Mouse (Mus musculus): Measurements from ENCODE around the gene Mchr1. TPM values are rescaled to one million over a fixed set of nuclear protein-coding genes. Genes with fewer than 3 reads are reported as not detected.

Mchr1 gene
- polyA plus RNA-seq, 1 experiment from 2014 or later, result 0.48 TPM

DNA sequence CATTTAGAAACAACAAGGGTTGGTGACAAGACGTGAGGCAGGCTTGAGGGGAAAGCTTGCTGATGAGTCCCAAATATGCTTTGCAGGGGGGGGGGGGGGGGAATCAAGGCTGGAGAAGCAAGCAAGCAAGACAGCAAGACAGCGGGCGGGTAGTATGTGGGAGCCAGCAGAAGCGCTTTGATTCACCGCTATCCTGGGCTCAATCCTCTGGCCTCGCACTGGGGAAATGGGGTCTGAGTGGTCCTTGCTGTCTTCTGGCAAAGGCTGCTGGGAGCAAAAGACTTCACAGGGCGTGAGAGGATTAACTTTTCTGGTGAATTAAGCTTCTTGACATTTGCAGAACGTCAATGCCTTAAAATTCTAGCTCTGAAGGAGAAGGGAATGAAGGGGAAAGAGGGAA is 763 bp downstream of the Mchr1 start:
- Histone ChIP-seq H3K4me1 (peaks cover 19% of the 10 kb centered on the region), H3K9me3 (no peaks in the 10 kb centered on the region), H3K36me3 (no peaks in the 10 kb centered on the region), H3K27me3 (ENCODE audit: insufficient read depth, poor library complexity, severe bottlenecking) (peaks cover 51% of the 10 kb centered on the region), H3K4me3 (peak overlapping the region; percentile 55), H3K27ac (0 out of 2 replicates have a peak overlapping the region, but pooled peaks have one; percentile 12)
- WGBS, result 3% methylated on average over 8 of the region's 8 CpGs
- DNase-seq (ENCODE audit: low spot score), result no peak

DNA sequence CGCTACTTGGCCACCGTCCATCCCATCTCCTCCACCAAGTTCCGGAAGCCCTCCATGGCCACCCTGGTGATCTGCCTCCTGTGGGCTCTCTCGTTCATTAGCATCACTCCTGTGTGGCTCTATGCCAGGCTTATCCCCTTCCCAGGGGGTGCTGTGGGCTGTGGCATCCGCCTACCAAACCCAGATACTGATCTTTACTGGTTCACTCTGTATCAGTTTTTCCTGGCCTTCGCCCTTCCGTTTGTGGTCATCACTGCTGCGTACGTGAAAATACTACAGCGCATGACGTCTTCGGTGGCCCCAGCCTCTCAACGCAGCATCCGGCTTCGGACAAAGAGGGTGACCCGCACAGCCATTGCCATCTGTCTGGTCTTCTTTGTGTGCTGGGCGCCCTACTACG is 2.2 kb downstream of the Mchr1 start:
- Histone ChIP-seq H3K36me3 (no peaks in the 10 kb centered on the region), H3K27me3 (ENCODE audit: insufficient read depth, poor library complexity, severe bottlenecking) (peaks cover 53% of the 10 kb centered on the region), H3K4me1 (peaks cover 16% of the 10 kb centered on the region), H3K9me3 (no peaks in the 10 kb centered on the region), H3K27ac (no peak overlapping the region), H3K4me3 (no peak overlapping the region)
- no peak for DNase-seq (ENCODE audit: low spot score)
- WGBS, result 90% methylated on average over 18 of the region's 18 CpGs

GRCm38 (mm10) chr15:81239261-81239660 is 4.0 kb downstream of the Mchr1 start:
- Histone ChIP-seq H3K4me3 (no peak overlapping the region), H3K27ac (no peak overlapping the region), H3K36me3 (no peaks in the 10 kb centered on the region), H3K9me3 (0 out of 2 replicates have a peak, but pooled peaks cover 1% of the 10 kb centered on the region), H3K27me3 (ENCODE audit: insufficient read depth, poor library complexity, severe bottlenecking) (peaks cover 43% of the 10 kb centered on the region), H3K4me1 (peaks cover 16% of the 10 kb centered on the region)
- DNase-seq (ENCODE audit: low spot score), result no peak
- WGBS, result 15% methylated on average over 7 of the region's 7 CpGs

- Histone ChIP-seq H3K4me3 (no peak overlapping the region), H3K9me3 (0 out of 2 replicates have a peak, but pooled peaks cover 4% of the 10 kb centered on the region), H3K27ac (no peak overlapping the region), H3K4me1 (peaks cover 16% of the 10 kb centered on the region), H3K27me3 (ENCODE audit: insufficient read depth, poor library complexity, severe bottlenecking) (peaks cover 38% of the 10 kb centered on the region), H3K36me3 (0 out of 2 replicates have a peak, but pooled peaks cover 2% of the 10 kb centered on the region)
- WGBS, result 77% methylated on average over 13 of the region's 13 CpGs
- DNase-seq (ENCODE audit: low spot score), result no peak
Observed at GRCm38 (mm10) chr15:81239794-81240343, 4.6 kb downstream of the Mchr1 start.

- H3K27me3 ChIP-seq (ENCODE audit: insufficient read depth, poor library complexity, severe bottlenecking), result no peaks in the 10 kb centered on the region
- 84% methylated on average over 3 of the region's 3 CpGs for WGBS
- DNase-seq (ENCODE audit: low spot score), result no peak
Observed at GRCm38 (mm10) chr15:81246890-81247289, 11.6 kb downstream of the Mchr1 start.

GRCm38 (mm10) chr15:81247583-81248340 is 12.5 kb downstream of the Mchr1 start:
- peaks cover 3% of the 10 kb centered on the region for H3K4me1 ChIP-seq
- H3K27ac ChIP-seq, result no peak overlapping the region
- no peak overlapping the region for H3K4me3 ChIP-seq
- H3K36me3 ChIP-seq, result 0 out of 2 replicates have a peak, but pooled peaks cover 2% of the 10 kb centered on the region
- 50% methylated on average over 13 of the region's 13 CpGs for WGBS
- no peak for DNase-seq (ENCODE audit: low spot score)
- H3K27me3 ChIP-seq (ENCODE audit: insufficient read depth, poor library complexity, severe bottlenecking), result no peaks in the 10 kb centered on the region
- peaks cover 4% of the 10 kb centered on the region; the same call in 1 of the 2 replicates for H3K9me3 ChIP-seq

More at GRCm38 (mm10) chr15:81246890-81247289, 11.6 kb downstream of the Mchr1 start:
- Histone ChIP-seq H3K4me3 (no peak overlapping the region), H3K36me3 (0 out of 2 replicates have a peak, but pooled peaks cover 2% of the 10 kb centered on the region), H3K4me1 (peaks cover 3% of the 10 kb centered on the region), H3K27ac (no peak overlapping the region), H3K9me3 (peaks cover 4% of the 10 kb centered on the region; the same call in 1 of the 2 replicates)

DNA sequence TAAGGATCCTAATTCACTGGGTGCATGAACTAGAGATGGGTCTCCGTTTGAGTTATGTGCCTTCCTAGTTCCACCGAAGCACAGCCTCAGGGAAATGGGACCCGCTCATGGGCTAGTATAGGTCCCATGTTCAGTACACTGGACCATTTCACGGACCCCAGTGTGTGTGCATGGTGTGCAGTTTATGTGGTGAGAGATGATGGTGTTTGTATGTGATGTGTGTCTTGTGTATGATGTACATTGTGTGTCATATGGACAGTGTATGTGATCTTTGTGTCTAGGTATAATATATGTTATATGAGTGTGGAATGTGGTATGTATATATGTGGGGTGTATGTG is 13.0 kb downstream of the Mchr1 start:
- H3K4me3 ChIP-seq, result no peak overlapping the region
- no peaks in the 10 kb centered on the region for H3K27me3 ChIP-seq (ENCODE audit: insufficient read depth, poor library complexity, severe bottlenecking)
- H3K36me3 ChIP-seq, result 0 out of 2 replicates have a peak, but pooled peaks cover 2% of the 10 kb centered on the region
- WGBS, result 86% methylated on average over 4 of the region's 4 CpGs
- no peak overlapping the region for H3K27ac ChIP-seq
- DNase-seq (ENCODE audit: low spot score), result no peak
- H3K9me3 ChIP-seq, result peaks cover 4% of the 10 kb centered on the region; the same call in 1 of the 2 replicates
- peaks cover 3% of the 10 kb centered on the region for H3K4me1 ChIP-seq

- DNase-seq (ENCODE audit: low spot score), result no peak
- Histone ChIP-seq H3K36me3 (0 out of 2 replicates have a peak, but pooled peaks cover 2% of the 10 kb centered on the region), H3K9me3 (peaks cover 4% of the 10 kb centered on the region; the same call in 1 of the 2 replicates), H3K27ac (no peak overlapping the region), H3K4me3 (no peak overlapping the region), H3K4me1 (peaks cover 3% of the 10 kb centered on the region), H3K27me3 (ENCODE audit: insufficient read depth, poor library complexity, severe bottlenecking) (no peaks in the 10 kb centered on the region)
- 84% methylated on average over 4 of the region's 4 CpGs for whole genome bisulfite sequencing
Observed at GRCm38 (mm10) chr15:81248951-81249579, 13.8 kb downstream of the Mchr1 start.

DNA sequence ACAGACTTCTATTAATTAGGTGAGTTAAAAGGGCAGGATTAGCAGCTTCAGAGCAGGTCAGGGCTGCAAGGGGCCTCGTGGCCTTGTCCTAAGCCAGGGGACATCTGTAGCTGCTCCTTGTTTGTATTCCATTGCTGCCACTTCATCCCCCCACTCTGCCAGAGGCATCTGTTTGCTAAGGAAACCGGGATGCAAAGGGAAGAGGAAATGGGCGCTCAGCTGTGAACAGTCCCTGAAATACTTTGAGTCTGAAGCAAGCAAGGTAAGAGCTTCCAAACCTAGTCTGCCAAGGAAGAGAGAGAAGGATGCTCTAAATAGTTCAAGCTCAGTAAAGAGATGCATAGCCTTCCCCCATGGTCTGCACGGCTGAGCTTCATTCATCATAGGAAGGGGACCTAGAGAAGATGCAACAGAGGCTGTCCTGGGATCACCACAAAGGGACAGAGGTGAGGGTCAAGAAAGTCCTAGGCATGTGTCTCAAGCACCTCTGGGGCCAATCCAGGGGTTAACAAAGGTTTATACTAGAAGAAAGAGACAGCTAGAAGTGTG is 17.4 kb downstream of the Mchr1 start:
- WGBS, result 58% methylated on average over 4 of the region's 4 CpGs
- H3K9me3 ChIP-seq, result no peaks in the 10 kb centered on the region; the same call in 1 of the 2 replicates
- H3K27me3 ChIP-seq (ENCODE audit: insufficient read depth, poor library complexity, severe bottlenecking), result no peaks in the 10 kb centered on the region
- H3K27ac ChIP-seq, result no peak overlapping the region
- H3K36me3 ChIP-seq, result no peaks in the 10 kb centered on the region
- H3K4me3 ChIP-seq, result no peak overlapping the region
- no peak for DNase-seq (ENCODE audit: low spot score)
- peaks cover 2% of the 10 kb centered on the region for H3K4me1 ChIP-seq

DNA sequence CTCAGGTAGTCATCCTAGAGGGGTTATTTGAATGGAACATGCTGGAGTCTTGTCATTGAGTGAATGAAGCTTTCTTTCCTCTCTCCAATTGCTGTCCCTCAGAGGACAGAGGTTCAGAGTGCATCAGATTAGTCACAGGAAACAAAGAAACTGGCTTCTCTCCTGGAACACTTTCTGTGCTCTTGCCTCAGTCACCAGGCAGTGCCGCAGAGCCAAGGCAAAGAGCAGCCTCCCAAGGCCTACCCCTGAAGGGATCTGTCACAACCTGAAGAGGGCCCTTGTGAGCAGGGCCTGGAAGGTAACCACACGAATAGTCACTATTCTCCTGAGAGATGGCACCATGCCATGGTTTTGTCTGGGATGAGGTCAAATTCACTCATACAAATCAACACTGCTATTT is 18.3 kb downstream of the Mchr1 start:
- Histone ChIP-seq H3K9me3 (no peaks in the 10 kb centered on the region; the same call in 1 of the 2 replicates), H3K36me3 (no peaks in the 10 kb centered on the region), H3K4me1 (peaks cover 2% of the 10 kb centered on the region; the same call in 1 of the 2 replicates), H3K4me3 (no peak overlapping the region), H3K27ac (no peak overlapping the region), H3K27me3 (ENCODE audit: insufficient read depth, poor library complexity, severe bottlenecking) (no peaks in the 10 kb centered on the region)
- 59% methylated on average over 2 of the region's 2 CpGs for WGBS
- DNase-seq (ENCODE audit: low spot score), result no peak

GRCm38 (mm10) chr15:81254113-81254640 is 18.9 kb downstream of the Mchr1 start:
- no peaks in the 10 kb centered on the region; the same call in 1 of the 2 replicates for H3K9me3 ChIP-seq
- WGBS, result 66% methylated on average over 8 of the region's 8 CpGs
- no peak overlapping the region for H3K27ac ChIP-seq
- no peak overlapping the region for H3K4me3 ChIP-seq
- DNase-seq (ENCODE audit: low spot score), result no peak
- no peaks in the 10 kb centered on the region for H3K36me3 ChIP-seq
- H3K4me1 ChIP-seq, result peaks cover 7% of the 10 kb centered on the region; the same call in 1 of the 2 replicates
- H3K27me3 ChIP-seq (ENCODE audit: insufficient read depth, poor library complexity, severe bottlenecking), result no peaks in the 10 kb centered on the region

- Histone ChIP-seq H3K4me3 (no peak overlapping the region), H3K36me3 (no peaks in the 10 kb centered on the region), H3K4me1 (peaks cover 7% of the 10 kb centered on the region; the same call in 1 of the 2 replicates), H3K27ac (no peak overlapping the region), H3K9me3 (no peaks in the 10 kb centered on the region; the same call in 1 of the 2 replicates), H3K27me3 (ENCODE audit: insufficient read depth, poor library complexity, severe bottlenecking) (no peaks in the 10 kb centered on the region)
- WGBS, result 77% methylated on average over 6 of the region's 6 CpGs
- no peak for DNase-seq (ENCODE audit: low spot score)
Observed at GRCm38 (mm10) chr15:81255063-81255462, 19.8 kb downstream of the Mchr1 start.
